Mouse (Mus musculus): ENCODE measurements at regions not wholly inside any gene's neighbourhood (a gene's known extent, or its start where the extent isn't known, plus 50 kb on each side); places are given as distances from the start of the nearest gene placed in this dataset.

- DNase-seq (ENCODE audit: extremely low spot score in 1 of 2, low spot score in 1 of 2) = peak in 1 of 2 experiments; percentile 42
Observed at GRCm38 (mm10) chr13:101233843-101234281, 400.6 kb upstream of the Slc30a5 start.

DNA sequence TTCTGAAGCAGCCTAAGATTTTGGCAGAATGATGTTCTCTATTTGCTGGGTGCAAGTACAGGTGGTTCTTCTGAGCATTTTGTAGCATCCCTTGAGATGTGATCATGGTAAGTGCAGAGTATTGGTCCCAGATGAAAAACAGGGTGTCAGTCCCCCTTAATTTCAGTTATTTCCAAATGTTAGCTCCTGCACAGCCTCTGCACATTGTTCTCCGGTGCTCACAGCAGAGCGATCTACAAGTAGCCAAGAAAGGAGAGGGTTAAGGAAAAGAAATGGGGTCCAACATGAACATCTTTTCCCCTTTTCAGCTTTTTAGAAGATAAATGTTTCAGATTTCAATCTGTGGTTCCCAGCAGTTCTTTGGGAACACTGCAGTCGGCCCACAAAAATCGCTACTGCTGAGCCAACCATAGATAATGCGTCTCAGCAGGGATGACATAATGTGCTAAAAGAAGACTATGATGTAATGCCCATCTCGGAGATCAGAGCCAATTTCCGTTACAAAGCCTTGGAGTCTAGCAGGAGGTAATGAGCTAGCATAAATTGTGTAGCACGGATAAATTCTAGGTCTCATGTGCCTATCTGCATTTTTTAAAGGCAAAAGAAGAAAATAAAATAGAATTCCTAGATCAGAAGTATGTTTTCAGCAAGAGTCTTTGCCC lies 400.1 kb upstream of the Slc30a5 start:
- DNase-seq (ENCODE audit: extremely low spot score in 1 of 2, low spot score in 1 of 2) = no peak

DNA sequence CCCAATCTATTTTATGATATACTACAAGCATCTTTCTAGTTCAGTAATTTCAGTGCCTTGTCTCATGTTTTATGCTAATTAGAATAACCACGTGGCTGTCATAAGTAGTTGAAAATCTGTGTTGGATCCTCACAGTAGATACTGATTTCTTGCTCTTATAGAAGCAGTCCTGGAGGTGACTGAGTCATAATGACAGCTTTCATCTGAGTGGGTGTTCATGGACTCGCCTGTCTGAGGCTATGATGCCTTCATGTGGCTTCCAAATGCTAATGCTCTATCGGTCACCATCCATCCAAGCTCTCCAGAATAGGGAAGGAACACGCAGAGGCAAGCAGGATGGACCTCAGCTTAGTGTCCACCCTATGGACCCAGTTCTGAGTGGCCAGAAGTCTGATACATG lies 396.6 kb upstream of the Slc30a5 start:
- no peak for DNase-seq (ENCODE audit: extremely low spot score in 1 of 2, low spot score in 1 of 2)

DNA sequence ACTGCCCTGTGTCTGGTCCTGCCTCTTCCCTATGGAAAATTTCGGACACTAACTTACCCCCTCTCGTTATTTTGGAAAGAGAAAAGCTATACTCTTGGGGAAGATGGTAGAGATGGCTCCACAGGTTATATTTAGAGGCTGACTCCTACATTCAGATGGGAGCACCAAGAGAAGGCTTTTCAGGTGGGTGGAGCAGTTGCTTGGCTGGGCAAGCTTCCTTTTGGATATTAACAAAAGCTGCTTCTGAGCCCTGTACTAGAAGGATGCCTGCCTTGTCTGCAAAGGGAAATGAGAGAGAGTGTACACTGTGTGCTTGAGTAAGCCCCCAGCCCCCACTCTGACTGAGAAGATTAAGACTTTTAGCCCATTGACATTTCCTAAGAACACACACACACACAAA lies 392.1 kb upstream of the Slc30a5 start:
- DNase-seq (ENCODE audit: extremely low spot score in 1 of 2, low spot score in 1 of 2) = no peak

- no peak for DNase-seq (ENCODE audit: extremely low spot score in 1 of 2, low spot score in 1 of 2)
Observed at GRCm38 (mm10) chr13:101221331-101222043, 388.3 kb upstream of the Slc30a5 start.

DNA sequence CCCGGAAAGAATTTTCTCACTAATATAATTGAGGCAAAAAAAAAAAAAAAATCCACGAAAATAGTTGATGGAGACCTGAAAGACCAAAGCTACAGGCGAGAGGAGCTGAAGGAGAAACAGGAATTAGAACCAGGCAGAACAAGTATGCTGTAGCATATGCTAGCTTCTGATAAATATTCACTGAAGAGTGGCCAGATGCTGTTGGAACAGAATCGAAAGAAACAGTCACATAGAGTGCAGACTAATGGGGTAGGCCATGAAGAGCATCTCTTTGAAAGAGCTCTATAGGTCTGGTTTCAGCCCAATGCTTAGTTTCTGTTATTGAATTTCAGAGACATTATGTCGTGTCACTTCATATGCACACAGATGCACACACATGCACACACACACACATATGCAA lies 386.3 kb upstream of the Slc30a5 start:
- DNase-seq (ENCODE audit: extremely low spot score in 1 of 2, low spot score in 1 of 2) = no peak

GRCm38 (mm10) chr13:101216897-101217480 lies 383.8 kb upstream of the Slc30a5 start:
- no peak for DNase-seq (ENCODE audit: extremely low spot score in 1 of 2, low spot score in 1 of 2)

DNA sequence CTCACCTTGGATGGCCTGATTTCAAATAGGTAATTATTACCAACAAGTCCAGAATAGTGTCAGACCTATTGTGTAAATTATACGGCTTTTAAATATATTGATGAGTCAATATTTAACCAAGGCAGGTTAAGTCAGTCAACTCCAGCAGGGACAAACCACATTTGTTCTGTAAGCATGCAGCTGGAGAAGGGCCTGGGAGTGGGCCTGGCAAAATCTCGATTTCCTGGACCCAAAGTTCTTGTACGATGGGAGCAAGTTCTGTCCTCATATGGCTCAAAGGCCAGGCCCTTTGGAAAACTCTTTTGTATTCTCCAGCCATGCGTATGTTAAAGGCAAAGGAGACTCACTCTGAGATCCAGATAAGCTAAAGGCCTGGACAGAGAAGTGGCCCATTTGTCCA lies 383.2 kb upstream of the Slc30a5 start:
- no peak for DNase-seq (ENCODE audit: extremely low spot score in 1 of 2, low spot score in 1 of 2)

DNA sequence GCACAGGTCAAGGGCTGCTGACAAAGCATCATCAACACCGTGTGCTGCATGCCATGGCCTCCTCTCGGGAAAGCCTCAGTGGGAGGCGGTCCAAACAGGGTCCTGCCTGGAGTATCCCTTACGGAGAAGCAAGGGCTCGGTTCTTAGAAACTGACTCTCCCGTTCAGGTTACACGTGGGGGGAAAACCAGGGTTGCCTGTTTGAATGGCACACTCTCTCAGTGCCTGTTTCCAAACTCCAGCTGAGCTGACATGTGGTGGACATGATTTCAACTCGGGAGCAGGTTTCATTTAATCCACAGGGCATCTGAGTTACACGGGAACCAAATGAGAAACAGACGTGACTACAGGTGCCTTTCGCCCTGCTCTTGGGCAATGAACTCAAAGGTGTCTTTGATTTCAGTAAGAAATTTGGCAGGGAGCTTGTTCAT lies 382.6 kb upstream of the Slc30a5 start:
- no peak for DNase-seq (ENCODE audit: extremely low spot score in 1 of 2, low spot score in 1 of 2)

- no peak for DNase-seq (ENCODE audit: extremely low spot score in 1 of 2, low spot score in 1 of 2)
Observed at GRCm38 (mm10) chr13:101215131-101215641, 382.0 kb upstream of the Slc30a5 start.

DNA sequence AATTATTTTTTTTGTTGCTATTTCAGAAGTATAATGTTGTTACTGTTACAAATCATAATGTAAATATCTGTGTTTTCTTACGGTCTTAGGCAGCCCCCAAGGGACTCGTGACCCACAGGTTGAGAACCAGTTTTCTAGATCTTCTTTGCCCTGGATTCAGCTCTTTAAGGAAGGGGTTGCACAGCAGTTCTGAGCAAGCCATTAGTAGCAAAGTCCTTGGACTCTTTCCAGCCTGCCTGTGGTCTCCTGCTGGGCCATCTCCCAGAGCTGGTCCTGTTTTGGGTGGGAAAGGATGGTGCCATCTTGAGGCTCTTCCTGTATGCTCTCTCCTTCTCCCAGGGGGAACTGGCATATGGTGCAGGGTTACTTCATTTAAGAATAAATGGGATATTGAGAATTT lies 380.9 kb upstream of the Slc30a5 start:
- DNase-seq (ENCODE audit: extremely low spot score in 1 of 2, low spot score in 1 of 2) = no peak

DNA sequence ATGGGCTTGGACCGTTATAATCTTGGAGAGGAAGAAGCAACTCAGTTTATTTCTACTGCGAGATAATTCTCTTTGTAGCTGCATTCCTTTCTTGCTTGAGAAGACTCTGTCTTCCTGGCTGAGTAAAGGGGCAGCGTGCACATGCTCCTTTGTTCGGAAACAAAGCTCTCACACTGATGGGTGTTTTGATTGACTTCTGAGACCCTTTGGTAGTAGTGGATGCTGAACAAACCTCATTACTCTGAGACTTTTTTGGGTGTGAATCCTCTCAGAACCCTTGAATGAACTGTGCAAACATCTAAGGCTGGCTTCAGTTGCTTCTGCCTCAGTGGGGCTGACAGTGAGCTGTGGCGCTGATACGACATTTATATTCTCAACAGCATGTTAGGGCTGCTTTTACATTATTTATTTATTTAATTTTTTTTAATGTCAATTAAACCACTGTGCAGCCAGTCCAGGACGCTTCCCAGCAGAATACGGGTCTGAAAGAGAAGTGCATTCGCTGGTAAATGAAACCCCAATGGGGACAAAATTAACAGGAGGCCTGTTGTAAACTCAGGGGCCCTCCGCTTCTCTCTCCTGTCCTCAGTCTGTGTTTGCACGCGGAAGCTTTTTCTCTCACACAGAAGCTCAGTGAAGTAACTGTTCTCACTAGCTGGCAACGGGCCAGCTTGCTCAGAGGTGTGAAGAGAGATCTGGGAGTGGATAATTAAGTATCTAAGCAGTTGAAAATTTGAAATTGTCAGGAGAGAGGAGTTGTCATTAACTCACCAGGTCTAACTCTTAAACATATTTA lies 380.1 kb upstream of the Slc30a5 start:
- no peak for DNase-seq (ENCODE audit: extremely low spot score in 1 of 2, low spot score in 1 of 2)

GRCm38 (mm10) chr13:101212341-101212895 lies 379.2 kb upstream of the Slc30a5 start:
- no peak for DNase-seq (ENCODE audit: extremely low spot score in 1 of 2, low spot score in 1 of 2)

DNA sequence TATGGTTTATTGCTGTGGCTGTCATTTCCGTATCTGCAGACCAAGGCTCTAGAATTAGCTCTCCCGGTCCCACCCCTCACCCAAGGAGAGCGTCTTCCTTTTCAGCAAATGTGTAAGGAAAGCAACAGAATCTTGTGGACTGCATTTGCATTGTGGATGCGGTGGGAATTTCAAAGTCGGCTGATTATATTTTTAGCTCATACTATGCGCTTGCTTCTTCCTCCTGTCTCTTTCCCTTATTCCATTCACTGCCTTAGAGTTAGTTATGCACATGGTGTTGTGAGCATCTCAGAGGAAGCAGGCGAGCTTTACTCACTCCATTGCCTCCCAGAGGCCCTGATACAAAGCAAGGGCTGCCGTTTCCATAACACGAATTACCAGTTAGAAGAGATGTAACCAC lies 375.6 kb upstream of the Slc30a5 start:
- no peak for DNase-seq (ENCODE audit: extremely low spot score in 1 of 2, low spot score in 1 of 2)

GRCm38 (mm10) chr13:101203463-101203862 lies 370.2 kb upstream of the Slc30a5 start:
- DNase-seq (ENCODE audit: extremely low spot score in 1 of 2, low spot score in 1 of 2) = no peak

DNA sequence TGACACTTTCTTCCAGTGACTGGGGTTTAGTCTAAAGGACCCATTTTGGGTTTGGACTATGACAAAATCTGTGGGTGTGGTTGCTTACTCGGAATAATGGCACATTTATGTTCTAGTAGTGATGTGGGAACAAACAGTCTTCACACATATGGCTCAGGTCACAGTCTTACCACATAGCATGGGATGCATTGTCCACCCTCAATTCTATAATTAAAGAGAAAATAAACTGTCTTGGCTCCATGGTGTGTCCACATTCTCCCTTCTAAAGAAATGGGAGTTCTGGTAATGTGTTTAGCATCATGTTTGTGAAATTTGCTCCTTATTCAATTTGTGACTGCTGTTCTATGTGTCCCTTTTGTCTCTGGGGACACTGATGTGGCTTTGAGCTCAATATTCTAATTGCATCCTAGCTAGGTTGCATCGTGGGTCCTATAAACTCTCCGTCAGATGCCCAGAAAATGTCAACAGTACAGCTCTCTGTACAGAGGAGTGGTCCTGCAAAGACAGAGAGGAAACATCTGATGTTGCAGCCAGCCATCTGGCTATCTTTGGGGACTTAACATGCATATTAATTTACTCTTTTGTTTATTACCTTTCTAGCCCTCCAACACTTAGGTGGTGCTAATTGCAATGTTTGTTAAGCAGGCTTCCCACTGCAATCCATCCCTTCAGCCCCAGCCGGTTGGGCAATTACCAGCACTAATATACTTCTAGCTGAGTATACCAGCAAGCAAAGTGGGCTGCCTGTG lies 369.5 kb upstream of the Slc30a5 start:
- DNase-seq (ENCODE audit: extremely low spot score in 1 of 2, low spot score in 1 of 2) = no peak

DNA sequence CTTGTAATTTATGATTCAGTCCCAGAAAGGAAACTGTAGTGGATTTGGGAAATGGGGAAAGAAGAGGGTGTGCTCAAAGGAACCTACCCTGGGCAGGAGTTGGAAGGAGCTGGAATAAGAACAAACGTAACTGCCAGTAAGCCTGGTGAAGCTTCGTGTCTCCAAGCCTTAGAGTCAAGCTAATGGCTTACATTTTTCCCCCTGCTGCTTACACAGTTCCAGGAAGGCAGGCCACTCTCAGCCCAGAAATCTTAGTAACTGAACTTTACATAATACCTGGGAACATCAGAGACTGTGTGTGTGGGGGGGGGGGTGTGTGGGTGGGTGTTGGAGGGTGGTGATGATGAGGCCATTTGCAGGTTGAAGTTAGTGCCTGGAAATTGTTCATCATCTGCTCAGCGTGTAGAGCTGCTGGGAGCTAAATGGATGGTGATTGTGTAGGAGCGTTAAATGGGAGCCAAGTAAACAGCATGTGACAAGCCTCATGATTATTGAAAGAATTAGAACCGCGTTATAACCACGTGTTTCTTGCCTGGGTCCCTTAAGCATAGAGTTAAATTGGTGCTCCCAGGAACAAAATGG lies 357.1 kb upstream of the Slc30a5 start:
- no peak for DNase-seq (ENCODE audit: extremely low spot score in 1 of 2, low spot score in 1 of 2)

DNA sequence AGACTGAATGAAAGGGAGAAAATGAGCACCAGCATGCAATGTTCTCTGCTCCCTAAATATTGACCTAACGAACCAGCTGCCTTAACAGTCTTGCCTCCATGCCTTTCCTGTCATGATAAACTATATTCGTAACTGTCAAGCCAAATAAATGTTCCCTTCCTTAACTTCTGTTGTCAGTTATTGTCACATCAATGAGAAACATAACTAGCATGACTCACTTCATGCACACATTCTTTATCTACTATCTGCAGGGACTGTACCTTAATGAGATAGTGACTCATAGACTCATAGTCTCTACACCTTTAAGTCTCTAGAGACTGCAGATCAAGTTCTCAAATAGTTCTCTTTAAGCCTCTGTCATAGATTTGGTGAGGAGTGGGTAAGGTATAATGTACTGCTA lies 349.2 kb upstream of the Slc30a5 start:
- DNase-seq (ENCODE audit: extremely low spot score in 1 of 2, low spot score in 1 of 2) = no peak

DNA sequence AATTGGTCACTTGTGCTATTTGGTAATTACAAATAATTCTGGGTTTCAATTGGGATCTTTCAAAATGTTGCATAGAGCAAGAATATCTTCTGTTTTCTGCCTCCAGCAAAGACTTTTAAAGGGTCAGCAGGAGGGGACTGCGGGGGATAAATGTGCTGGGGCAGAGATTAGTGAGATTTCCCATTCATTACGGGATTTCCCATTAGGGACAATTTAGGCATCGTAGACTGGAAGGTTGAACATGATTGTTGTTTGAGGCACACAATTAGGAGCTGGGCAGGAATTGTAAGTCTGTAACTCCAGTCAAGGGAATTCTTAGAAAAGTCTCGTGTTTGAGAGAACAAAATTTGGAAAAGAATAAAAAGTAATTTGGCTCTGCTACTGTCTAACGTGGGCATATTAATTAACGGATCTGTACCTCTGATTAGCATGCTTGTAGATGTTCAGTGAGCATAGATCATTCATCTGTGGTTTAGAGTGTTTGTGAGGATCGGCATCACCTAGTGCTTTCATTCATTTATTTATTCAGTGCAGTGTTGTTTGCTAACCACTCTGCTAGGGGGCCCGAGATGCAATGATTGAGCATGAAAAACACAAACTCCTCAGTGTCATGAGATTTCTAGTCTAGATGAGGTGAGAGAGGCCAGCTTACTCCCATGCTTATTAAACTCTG lies 341.9 kb upstream of the Slc30a5 start:
- DNase-seq (ENCODE audit: extremely low spot score in 1 of 2, low spot score in 1 of 2) = no peak
